Mouse (Mus musculus) liver, postnatal 0 days (tissue): Measurements from ENCODE around the gene Ror1.

Experiments used
- CTCF ChIP-seq: sonication (generic); IDR thresholded peaks from 2 replicates; pipeline ENCODE4 v1.5.1; 2016; ENCODE audit warnings: antibody characterized with exemption, low read depth
- EP300 ChIP-seq: IDR thresholded peaks from 2 replicates; pipeline ENCODE4 v1.6.1; 2016; ENCODE audit warnings: antibody characterized with exemption, low read depth, mild to moderate bottlenecking

GRCm38 (mm10) chr4:100223965-100224364, 128.4 kb downstream of the Ror1 start:
- TF ChIP-seq CTCF (no peak), EP300 (no peak)
